Mouse (Mus musculus): ENCODE results near the gene Sdha.

DNA sequence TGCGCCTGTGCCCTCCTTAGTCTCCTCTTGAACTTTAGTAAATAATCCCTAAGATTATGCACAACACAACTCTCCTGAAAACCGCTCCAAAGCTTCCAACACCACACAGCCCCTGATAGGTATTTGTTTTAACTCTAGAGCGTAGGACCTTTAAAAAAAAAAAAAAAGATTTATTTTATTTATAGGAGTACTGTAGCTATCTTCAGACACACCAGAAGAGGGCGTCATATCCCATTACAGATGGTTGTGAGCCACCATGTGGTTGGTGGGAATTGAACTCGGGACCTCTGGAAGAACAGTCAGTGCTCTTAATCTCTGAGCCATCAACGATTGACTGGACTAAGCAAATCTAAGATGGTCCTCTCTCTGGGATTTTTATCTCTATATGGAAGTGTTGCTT, 39.6 kb upstream of the Sdha start:
- TF ChIP-seq POLR2A (IDR thresholded peaks at IDR 0.05; ENCODE audit: low read depth, low read length), result no peak
- no peak for TF ChIP-seq CTCF (conservative IDR thresholded peaks at IDR 0.05; ENCODE audit: insufficient read depth, insufficient read length, low read depth, low read length)
